Mouse (Mus musculus): ENCODE measurements around the gene Myrfl. TPM values are rescaled to one million over a fixed set of nuclear protein-coding genes. Genes with fewer than 3 reads are reported as not detected.

Myrfl gene
- polyA plus RNA-seq, 1 experiment from 2014 or later = not detected

DNA sequence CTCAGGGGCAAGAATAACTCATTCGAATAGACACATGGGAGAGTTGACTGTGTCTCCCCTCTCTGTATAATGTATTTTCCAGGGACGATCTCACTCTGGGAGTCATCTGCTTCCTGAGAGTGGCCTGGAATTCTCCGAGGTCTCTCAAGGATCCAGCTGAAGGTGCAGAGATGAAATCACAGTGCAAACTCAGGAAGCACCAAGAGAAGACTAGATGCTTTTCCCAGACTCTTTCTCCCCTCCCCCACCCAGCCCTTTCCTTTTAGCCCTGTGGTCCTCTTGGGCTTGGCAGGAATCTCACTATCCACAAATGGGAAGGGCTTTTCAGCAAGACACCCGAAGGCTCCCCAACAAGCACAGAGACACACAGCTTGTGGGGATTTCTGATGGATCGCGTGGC is 146.7 kb downstream of the Myrfl start:
- H3K9ac ChIP-seq = no peak overlapping the region
- ATAC-seq (ENCODE audit: insufficient read depth) = no peak
- H3K4me3 ChIP-seq (replicated peaks) = no peak overlapping the region
- no peaks in the 10 kb centered on the region for H3K4me1 ChIP-seq (replicated peaks)
- H3K27me3 ChIP-seq = no peaks in the 10 kb centered on the region
- WGBS (ENCODE audit: insufficient replicate concordance) = 58% methylated on average over 6 of the region's 6 CpGs
- no peaks in the 10 kb centered on the region for H3K9me3 ChIP-seq (replicated peaks)
- no peak overlapping the region for H3K27ac ChIP-seq (replicated peaks)
- no peaks in the 10 kb centered on the region for H3K36me3 ChIP-seq (replicated peaks)
- no peak overlapping the region for H3K4me2 ChIP-seq

DNA sequence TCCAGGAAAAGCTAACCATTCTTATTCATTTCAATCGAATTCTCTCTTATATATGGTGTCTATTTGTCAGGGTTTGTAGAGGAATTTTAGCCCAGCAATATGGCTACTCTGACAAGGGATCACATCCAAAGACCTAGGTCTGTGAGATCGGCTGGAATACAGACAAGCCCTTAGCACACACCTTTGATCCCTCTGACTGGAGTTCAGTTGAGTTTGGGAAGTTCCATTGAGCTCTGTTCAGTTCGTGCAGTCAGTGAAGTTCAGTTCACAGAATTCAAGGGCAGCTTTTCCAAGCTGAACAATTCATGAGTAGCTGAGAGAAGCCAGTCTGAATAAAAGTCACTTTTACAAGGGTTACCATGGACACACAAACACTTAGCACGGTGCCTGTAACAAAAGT is 148.0 kb downstream of the Myrfl start:
- H3K9me3 ChIP-seq (replicated peaks) = no peaks in the 10 kb centered on the region
- no peak overlapping the region for H3K9ac ChIP-seq
- H3K4me2 ChIP-seq = no peak overlapping the region
- no peak for ATAC-seq (ENCODE audit: insufficient read depth)
- no peaks in the 10 kb centered on the region for H3K4me1 ChIP-seq (replicated peaks)
- no peaks in the 10 kb centered on the region for H3K27me3 ChIP-seq
- 63% methylated on average over 4 of the region's 4 CpGs for WGBS (ENCODE audit: insufficient replicate concordance)
- H3K36me3 ChIP-seq (replicated peaks) = no peaks in the 10 kb centered on the region
- no peak overlapping the region for H3K27ac ChIP-seq (replicated peaks)
- H3K4me3 ChIP-seq (replicated peaks) = no peak overlapping the region

DNA sequence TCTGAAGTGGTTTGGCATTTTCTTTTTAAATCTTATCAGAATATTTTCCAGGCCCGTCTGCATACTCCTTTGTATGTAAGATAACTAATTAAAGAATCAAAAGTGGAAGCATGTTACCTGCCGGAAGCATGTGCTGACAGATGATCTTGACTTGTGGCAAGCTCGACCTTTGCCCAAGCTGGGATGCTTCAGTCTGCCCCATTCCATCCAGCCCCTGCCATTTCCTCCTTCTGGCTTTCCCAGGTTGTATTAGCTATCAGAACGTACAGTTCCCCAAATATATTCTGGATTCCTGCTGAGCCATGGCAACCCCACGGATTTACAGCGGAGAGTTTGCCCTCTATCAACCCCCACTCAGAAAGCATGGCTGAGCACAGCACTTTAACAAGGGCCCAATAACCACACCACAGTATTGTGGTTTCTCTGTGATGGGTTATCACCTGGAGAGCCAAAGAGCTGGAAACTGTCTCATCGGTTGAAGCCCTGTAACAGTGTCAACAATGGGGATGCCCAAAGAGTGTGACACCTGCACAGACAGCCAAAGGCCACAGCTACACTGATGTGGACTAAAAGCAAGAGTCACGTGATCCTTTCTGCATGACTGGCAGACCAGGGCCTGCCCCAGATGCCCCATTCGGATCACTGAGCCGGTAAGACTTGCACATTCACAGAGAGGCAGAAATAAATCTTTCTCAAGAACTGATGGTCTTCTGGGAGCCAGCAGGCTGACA is 150.3 kb downstream of the Myrfl start:
- WGBS (ENCODE audit: insufficient replicate concordance) = 60% methylated on average over 10 of the region's 10 CpGs
- H3K4me2 ChIP-seq = no peak overlapping the region
- H3K36me3 ChIP-seq (replicated peaks) = no peaks in the 10 kb centered on the region
- H3K4me3 ChIP-seq (replicated peaks) = no peak overlapping the region
- H3K27me3 ChIP-seq = no peaks in the 10 kb centered on the region
- no peak overlapping the region for H3K9ac ChIP-seq
- no peaks in the 10 kb centered on the region for H3K9me3 ChIP-seq (replicated peaks)
- ATAC-seq (ENCODE audit: insufficient read depth) = no peak
- no peak overlapping the region for H3K27ac ChIP-seq (replicated peaks)
- no peaks in the 10 kb centered on the region for H3K4me1 ChIP-seq (replicated peaks)

DNA sequence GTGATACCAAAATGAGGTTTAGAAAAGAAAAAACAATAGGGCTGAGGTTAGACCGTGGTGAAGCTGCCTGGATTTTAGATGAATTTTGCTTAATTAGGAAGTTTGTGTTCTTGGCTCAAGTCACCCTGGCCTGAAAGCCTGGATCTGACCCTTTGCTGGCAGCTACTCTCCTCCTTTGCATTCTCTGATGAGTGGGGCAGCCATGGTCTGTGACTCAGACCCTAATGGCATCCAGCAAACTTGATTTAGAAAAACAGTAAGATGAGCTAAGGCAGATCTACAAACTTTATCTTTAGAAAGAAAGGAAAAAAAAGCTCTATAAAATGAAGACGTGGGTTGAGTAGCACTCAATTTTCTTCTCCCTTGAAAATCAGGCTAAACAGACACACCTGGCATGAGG is 154.0 kb downstream of the Myrfl start:
- no peaks in the 10 kb centered on the region for H3K27me3 ChIP-seq
- no peaks in the 10 kb centered on the region for H3K36me3 ChIP-seq (replicated peaks)
- H3K9me3 ChIP-seq (replicated peaks) = no peaks in the 10 kb centered on the region
- H3K4me1 ChIP-seq (replicated peaks) = no peaks in the 10 kb centered on the region
- ATAC-seq (ENCODE audit: insufficient read depth) = no peak
- H3K4me2 ChIP-seq = no peak overlapping the region
- no peak overlapping the region for H3K27ac ChIP-seq (replicated peaks)
- H3K4me3 ChIP-seq (replicated peaks) = no peak overlapping the region
- H3K9ac ChIP-seq = no peak overlapping the region
- WGBS (ENCODE audit: insufficient replicate concordance) = 67% methylated on average over 2 of the region's 2 CpGs

DNA sequence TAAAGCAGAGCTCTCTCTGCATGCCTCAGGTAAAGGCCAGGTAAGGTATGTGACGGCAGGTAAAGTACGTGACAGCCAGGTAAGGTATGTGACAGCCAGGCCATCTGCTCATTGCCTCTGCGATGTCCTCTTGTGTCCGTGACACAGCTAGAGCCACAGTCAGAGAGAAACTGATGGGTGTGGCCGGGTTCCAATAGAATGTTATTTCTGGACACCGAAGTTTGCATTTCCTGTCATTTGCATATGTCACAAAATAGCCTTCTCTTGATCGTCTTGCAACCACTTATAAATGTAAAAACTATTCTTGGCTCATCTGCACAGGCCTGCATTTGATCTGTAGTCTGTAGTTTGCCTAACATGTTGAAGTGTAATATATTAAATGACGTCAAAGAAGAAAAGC is 154.5 kb downstream of the Myrfl start:
- H3K4me3 ChIP-seq (replicated peaks) = no peak overlapping the region
- H3K9ac ChIP-seq = no peak overlapping the region
- no peaks in the 10 kb centered on the region for H3K4me1 ChIP-seq (replicated peaks)
- no peak overlapping the region for H3K4me2 ChIP-seq
- no peaks in the 10 kb centered on the region for H3K9me3 ChIP-seq (replicated peaks)
- no peak overlapping the region for H3K27ac ChIP-seq (replicated peaks)
- no peaks in the 10 kb centered on the region for H3K27me3 ChIP-seq
- WGBS (ENCODE audit: insufficient replicate concordance) = 69% methylated on average over 8 of the region's 8 CpGs
- ATAC-seq (ENCODE audit: insufficient read depth) = no peak
- H3K36me3 ChIP-seq (replicated peaks) = no peaks in the 10 kb centered on the region

DNA sequence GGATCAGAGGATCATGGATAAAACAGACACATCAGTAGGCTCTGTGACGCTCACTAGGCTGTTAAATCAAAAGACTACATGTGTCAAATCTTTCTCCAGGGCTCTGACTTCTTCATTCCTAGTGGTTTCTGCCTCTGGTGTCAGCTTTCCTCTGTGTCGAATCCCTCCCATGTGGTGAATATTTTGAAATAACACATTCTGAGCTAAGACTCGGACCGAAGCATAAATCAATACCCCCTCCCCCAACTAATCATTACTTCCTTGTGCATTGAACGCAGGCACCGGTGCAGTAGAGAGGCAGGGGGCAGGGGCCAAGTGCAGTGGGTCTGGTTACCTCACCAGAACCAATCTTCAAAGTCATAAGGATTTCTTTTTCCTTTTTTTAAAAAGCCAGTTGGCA is 155.4 kb downstream of the Myrfl start:
- Histone ChIP-seq H3K9ac (no peak overlapping the region), H3K4me1 (replicated peaks) (no peaks in the 10 kb centered on the region), H3K27ac (replicated peaks) (no peak overlapping the region), H3K36me3 (replicated peaks) (no peaks in the 10 kb centered on the region), H3K4me3 (replicated peaks) (no peak overlapping the region), H3K9me3 (replicated peaks) (no peaks in the 10 kb centered on the region), H3K4me2 (peak overlapping the region; percentile 2; the same call in 1 of the 2 replicates), H3K27me3 (no peaks in the 10 kb centered on the region)
- no peak for ATAC-seq (ENCODE audit: insufficient read depth)
- WGBS (ENCODE audit: insufficient replicate concordance) = 42% methylated on average over 6 of the region's 6 CpGs

DNA sequence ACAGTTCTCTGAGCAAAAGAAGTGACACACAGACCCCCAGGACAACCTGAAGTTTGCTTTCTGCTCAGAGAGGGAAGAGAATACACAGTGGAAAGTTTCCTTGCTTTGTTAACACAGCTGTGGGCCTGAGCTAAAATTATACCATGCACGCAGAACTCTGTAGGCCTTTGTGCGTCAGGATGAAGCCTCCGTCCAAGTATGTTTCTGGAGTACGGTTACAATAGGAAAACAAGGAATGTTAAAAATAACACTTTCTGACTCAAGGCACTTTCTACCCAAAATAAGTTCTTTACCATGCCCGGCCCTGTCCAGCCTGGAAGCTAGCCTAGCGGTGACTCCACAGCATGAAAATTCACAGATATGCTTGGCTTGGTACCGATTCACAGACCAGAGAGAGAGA is 156.6 kb downstream of the Myrfl start:
- Histone ChIP-seq H3K9ac (no peak overlapping the region), H3K4me3 (replicated peaks) (no peak overlapping the region), H3K36me3 (replicated peaks) (no peaks in the 10 kb centered on the region), H3K9me3 (replicated peaks) (no peaks in the 10 kb centered on the region), H3K27ac (replicated peaks) (no peak overlapping the region), H3K4me2 (no peak overlapping the region), H3K27me3 (no peaks in the 10 kb centered on the region), H3K4me1 (replicated peaks) (no peaks in the 10 kb centered on the region)
- ATAC-seq (ENCODE audit: insufficient read depth) = no peak
- 69% methylated on average over 7 of the region's 7 CpGs for WGBS (ENCODE audit: insufficient replicate concordance)

DNA sequence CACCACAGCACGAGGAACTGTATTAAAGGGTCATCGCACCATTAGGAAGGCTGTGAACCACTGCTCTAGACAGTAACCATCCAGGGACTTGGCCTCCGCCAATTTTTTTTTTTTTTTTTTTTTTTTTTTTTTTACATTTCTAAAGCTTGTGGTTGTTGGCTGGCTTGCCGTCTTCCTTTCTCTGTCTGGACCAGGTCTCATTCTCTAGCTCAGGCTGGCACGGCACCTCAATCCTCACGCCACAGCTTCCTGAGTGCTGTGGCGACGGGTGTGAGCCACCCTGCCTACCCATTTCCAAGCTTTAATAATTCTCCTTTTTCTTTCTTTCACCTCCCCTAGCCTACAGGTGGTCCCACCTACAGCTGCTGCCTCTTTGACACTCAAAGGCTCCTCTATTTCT is 158.2 kb downstream of the Myrfl start:
- Histone ChIP-seq H3K9ac (no peak overlapping the region), H3K4me2 (no peak overlapping the region), H3K36me3 (replicated peaks) (no peaks in the 10 kb centered on the region), H3K27me3 (no peaks in the 10 kb centered on the region), H3K9me3 (replicated peaks) (no peaks in the 10 kb centered on the region), H3K4me3 (replicated peaks) (no peak overlapping the region), H3K4me1 (replicated peaks) (no peaks in the 10 kb centered on the region), H3K27ac (replicated peaks) (no peak overlapping the region)
- ATAC-seq (ENCODE audit: insufficient read depth) = no peak
- WGBS (ENCODE audit: insufficient replicate concordance) = 56% methylated on average over 8 of the region's 8 CpGs

DNA sequence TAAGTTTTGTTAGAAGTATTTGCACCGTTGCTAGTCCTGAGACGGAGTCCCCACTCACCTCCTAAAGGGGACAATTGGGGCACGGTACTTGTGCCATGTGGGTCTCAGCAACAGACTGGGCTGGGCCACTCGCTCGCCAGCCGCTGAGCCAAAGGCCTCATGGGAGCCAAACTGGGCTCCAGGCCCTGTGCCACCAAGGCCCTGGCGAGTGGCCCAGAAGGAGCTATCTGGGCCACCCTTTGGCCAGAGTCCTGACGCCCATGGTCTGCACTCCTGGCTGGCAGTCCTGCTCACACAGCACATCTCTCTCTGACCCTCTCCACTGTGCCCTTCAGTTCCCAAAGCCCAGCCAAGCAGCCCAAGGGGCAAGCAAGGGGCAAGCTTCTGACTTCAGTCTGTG is 161.1 kb downstream of the Myrfl start:
- Histone ChIP-seq H3K9me3 (replicated peaks) (no peaks in the 10 kb centered on the region), H3K4me2 (no peak overlapping the region), H3K27me3 (no peaks in the 10 kb centered on the region), H3K9ac (no peak overlapping the region), H3K4me3 (replicated peaks) (no peak overlapping the region), H3K4me1 (replicated peaks) (no peaks in the 10 kb centered on the region), H3K27ac (replicated peaks) (no peak overlapping the region), H3K36me3 (replicated peaks) (no peaks in the 10 kb centered on the region)
- no peak for ATAC-seq (ENCODE audit: insufficient read depth)
- 66% methylated on average over 8 of the region's 8 CpGs for WGBS (ENCODE audit: insufficient replicate concordance)

DNA sequence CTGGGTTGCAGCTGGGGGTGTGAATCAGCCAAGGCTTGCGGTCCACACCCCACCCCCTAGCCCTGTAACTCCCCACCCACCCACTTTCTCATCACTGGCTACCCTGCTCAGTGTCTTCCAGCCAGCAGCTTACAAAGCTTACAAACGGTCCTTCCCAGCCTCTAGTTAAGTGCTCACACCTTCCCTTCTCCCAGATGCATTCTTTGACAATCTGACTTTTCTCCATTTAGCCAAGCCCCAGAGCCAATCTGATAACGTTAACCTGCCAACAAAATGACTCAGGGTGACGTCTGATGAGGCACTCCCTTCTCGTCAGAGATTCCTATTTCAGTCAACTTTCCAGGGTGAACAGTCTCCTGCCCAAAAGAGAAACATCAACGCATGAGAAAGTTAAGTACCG is 163.1 kb downstream of the Myrfl start:
- ATAC-seq (ENCODE audit: insufficient read depth) = no peak
- Histone ChIP-seq H3K4me3 (replicated peaks) (no peak overlapping the region), H3K4me2 (no peak overlapping the region), H3K9me3 (replicated peaks) (no peaks in the 10 kb centered on the region), H3K4me1 (replicated peaks) (no peaks in the 10 kb centered on the region), H3K27ac (replicated peaks) (no peak overlapping the region), H3K27me3 (0 out of 2 replicates have a peak, but pooled peaks cover 2% of the 10 kb centered on the region), H3K9ac (no peak overlapping the region), H3K36me3 (replicated peaks) (no peaks in the 10 kb centered on the region)
- WGBS (ENCODE audit: insufficient replicate concordance) = 57% methylated on average over 7 of the region's 7 CpGs

DNA sequence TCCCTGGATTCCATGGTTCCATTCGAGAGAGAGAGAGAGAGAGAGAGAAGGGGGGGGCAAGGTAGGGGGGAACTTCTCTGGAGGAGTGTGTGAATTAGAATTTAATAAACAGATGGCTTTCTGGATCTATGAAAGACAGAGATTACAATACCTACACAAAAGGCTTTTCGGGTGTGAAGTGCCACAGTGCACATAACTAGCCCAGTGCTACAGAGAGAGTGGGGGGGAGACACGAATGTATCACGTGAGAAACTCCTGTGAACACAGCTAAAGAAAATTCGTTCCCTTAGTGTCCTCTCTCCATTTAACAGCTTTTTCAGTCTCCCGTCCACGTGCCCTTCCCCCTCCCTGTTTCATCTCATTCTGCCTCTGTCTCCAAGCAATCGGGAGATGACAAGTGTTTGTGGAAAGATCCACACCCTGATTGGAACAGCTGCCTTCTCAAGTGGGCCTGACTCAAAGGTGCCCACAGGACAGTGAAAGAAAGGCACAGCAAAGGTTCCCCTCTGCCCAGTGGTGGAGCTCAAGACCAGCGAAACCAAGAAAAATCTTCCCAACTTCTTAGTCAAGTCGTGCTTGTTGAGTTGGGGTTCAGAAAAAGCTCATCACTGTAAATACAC is 166.6 kb downstream of the Myrfl start:
- ATAC-seq (ENCODE audit: insufficient read depth) = no peak
- no peak overlapping the region for H3K9ac ChIP-seq
- no peak overlapping the region for H3K4me2 ChIP-seq
- H3K27me3 ChIP-seq = 0 out of 2 replicates have a peak, but pooled peaks cover 2% of the 10 kb centered on the region
- H3K36me3 ChIP-seq (replicated peaks) = no peaks in the 10 kb centered on the region
- no peak overlapping the region for H3K27ac ChIP-seq (replicated peaks)
- H3K4me1 ChIP-seq (replicated peaks) = no peaks in the 10 kb centered on the region
- WGBS (ENCODE audit: insufficient replicate concordance) = 60% methylated on average over 10 of the region's 10 CpGs
- H3K9me3 ChIP-seq (replicated peaks) = no peaks in the 10 kb centered on the region
- no peak overlapping the region for H3K4me3 ChIP-seq (replicated peaks)

DNA sequence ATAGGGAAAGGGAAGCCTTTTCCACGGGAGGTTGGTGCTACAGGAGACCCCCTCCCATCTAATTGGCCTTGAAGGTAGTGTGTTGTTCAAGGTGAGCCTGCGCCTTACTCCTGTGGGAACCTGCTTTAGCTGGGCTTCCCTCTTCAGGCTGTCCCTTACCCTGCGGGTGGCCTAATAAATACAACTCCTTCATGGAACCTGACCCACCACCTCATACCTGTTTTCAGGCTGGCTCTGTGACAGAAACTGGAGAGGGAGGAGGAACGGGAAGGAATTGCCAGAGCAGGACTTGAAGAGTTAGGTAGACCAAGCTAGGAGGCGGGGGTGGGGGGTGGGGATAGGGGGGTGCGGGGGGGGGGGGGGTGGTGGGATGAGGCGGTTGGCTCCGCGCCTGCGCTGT is 167.9 kb downstream of the Myrfl start:
- 71% methylated on average over 8 of the region's 10 CpGs for WGBS (ENCODE audit: insufficient replicate concordance)
- H3K36me3 ChIP-seq (replicated peaks) = no peaks in the 10 kb centered on the region

More for the DNA sequence above, 167.9 kb downstream of the Myrfl start:
- no peak overlapping the region for H3K4me2 ChIP-seq
- no peak overlapping the region for H3K9ac ChIP-seq
- H3K27ac ChIP-seq (replicated peaks) = no peak overlapping the region
- ATAC-seq (ENCODE audit: insufficient read depth) = no peak
- 0 out of 2 replicates have a peak, but pooled peaks cover 2% of the 10 kb centered on the region for H3K27me3 ChIP-seq
- H3K4me3 ChIP-seq (replicated peaks) = no peak overlapping the region
- no peaks in the 10 kb centered on the region for H3K9me3 ChIP-seq (replicated peaks)
- H3K4me1 ChIP-seq (replicated peaks) = no peaks in the 10 kb centered on the region
